8 mouse cellular contexts compared by ENCODE assay signal in genomic region chr8:11311681-11312348, GRCm38 (mm10). TPM values are rescaled to one million over a fixed set of nuclear protein-coding genes. Genes with fewer than 3 reads are reported as not detected.
DNase-seq lines count a peak whose midpoint lies in the region; ATAC-seq and TF ChIP-seq lines count a peak whose summit lies in the region.

No protein-coding gene starts in this region.

- DNase-seq in testis, postnatal 14 days (ENCODE audit: low spot score) = no peak
- peak; percentile 79 to 82 for DNase-seq in heart, postnatal 10 days
- DNase-seq in kidney, postnatal 25 days = peak; percentile 75 to 83
- DNase-seq in mesoderm, embryonic 11.5 days (ENCODE audit: low read depth, low spot score) = peak; percentile 27
- no peak for DNase-seq in spleen, adult 12 weeks (ENCODE audit: low spot score)

- intact Hi-C loops in heart, postnatal 10 days (cut with DNase I) = loop anchor here (1.0 to 5.0 kb wide), 2 partner anchors 35 to 70 kb away; no protein-coding TSS in a partner anchor

- H3K4me2 ChIP-seq in forebrain, embryonic 13.5 days = peak overlapping the region; percentile 96
- H3K4me2 ChIP-seq in stomach, embryonic 15.5 days = peak overlapping the region; percentile 72

- no peak for TF ChIP-seq CTCF in testis, adult 2 months (IDR thresholded peaks at IDR 0.05; ENCODE audit: control insufficient read depth, insufficient read depth, insufficient replicate concordance, low read depth, low read length)

- TF ChIP-seq POLR2A in testis, adult 2 months (IDR thresholded peaks at IDR 0.05; ENCODE audit: control insufficient read depth, low read depth, low read length) = no peak

- WGBS in forebrain, embryonic 13.5 days = 3% methylated on average over 34 of the region's 34 CpGs
- 2% methylated on average over 34 of the region's 34 CpGs for WGBS in stomach, embryonic 15.5 days

- H3K27me3 ChIP-seq in testis, adult 2 months (ENCODE audit: control insufficient read depth, insufficient read depth, low read length) = no peaks in the 10 kb centered on the region
- H3K27me3 ChIP-seq in forebrain, embryonic 13.5 days = peaks cover 71% of the 10 kb centered on the region
- H3K27me3 ChIP-seq in stomach, embryonic 15.5 days (replicated peaks) = no peaks in the 10 kb centered on the region

- peak overlapping the region; percentile 52 for H3K4me3 ChIP-seq in testis, adult 2 months (ENCODE audit: control insufficient read depth, low read depth, low read length)
- peak overlapping the region; percentile 64 for H3K4me3 ChIP-seq in forebrain, embryonic 13.5 days
- peak overlapping the region; percentile 57 for H3K4me3 ChIP-seq in stomach, embryonic 15.5 days (replicated peaks)

- H3K4me1 ChIP-seq in testis, adult 2 months (ENCODE audit: control insufficient read depth, insufficient read depth, low read length) = peaks cover 13% of the 10 kb centered on the region
- H3K4me1 ChIP-seq in forebrain, embryonic 13.5 days = peaks cover 24% of the 10 kb centered on the region
- H3K4me1 ChIP-seq in stomach, embryonic 15.5 days = peaks cover 20% of the 10 kb centered on the region

- ATAC-seq in forebrain, embryonic 13.5 days = peak; percentile 43
- ATAC-seq in stomach, embryonic 15.5 days (ENCODE audit: insufficient read depth, low FRiP score, low read depth) = no peak; the same call in 1 of the 2 replicates

- H3K9me3 ChIP-seq in forebrain, embryonic 13.5 days (replicated peaks) = no peaks in the 10 kb centered on the region
- H3K9me3 ChIP-seq in stomach, embryonic 15.5 days = no peaks in the 10 kb centered on the region

- H3K9ac ChIP-seq in forebrain, embryonic 13.5 days = peak overlapping the region; percentile 74
- H3K9ac ChIP-seq in stomach, embryonic 15.5 days = peak overlapping the region; percentile 80

- peak overlapping the region; percentile 5; the same call in 1 of the 2 replicates for H3K27ac ChIP-seq in testis, adult 2 months (ENCODE audit: control insufficient read depth, insufficient read depth, low read depth, low read length)
- no peak overlapping the region for H3K27ac ChIP-seq in forebrain, embryonic 13.5 days
- H3K27ac ChIP-seq in stomach, embryonic 15.5 days = peak overlapping the region; percentile 89

- H3K36me3 ChIP-seq in testis, adult 2 months (ENCODE audit: control insufficient read depth, insufficient read depth, low read length) = no peaks in the 10 kb centered on the region
- no peaks in the 10 kb centered on the region for H3K36me3 ChIP-seq in forebrain, embryonic 13.5 days (ENCODE audit: poor library complexity, severe bottlenecking)
- no peaks in the 10 kb centered on the region for H3K36me3 ChIP-seq in stomach, embryonic 15.5 days

RNA-seq across cellular contexts. Expression of gene Col4a2, which starts 0.8 kb away (rescaled TPM):
- polyA plus RNA-seq in testis, adult 2 months (2012; rRNA removed) = 8.4 and 9.0 TPM in 2 replicates
- 21.7 and 24.0 TPM in 2 replicates for polyA plus RNA-seq in forebrain, embryonic 13.5 days (2015; fragmentation: Nextera tagmentation; extraction: Ambion mirVana)
- total RNA-seq in heart, postnatal 10 days (2021) = 100 to 1,000 TPM; 697 to 713 TPM
- polyA plus RNA-seq in stomach, embryonic 15.5 days (2015; fragmentation: Nextera tagmentation; extraction: Ambion mirVana) = 72.1 and 81.2 TPM in 2 replicates

RNA-seq across cellular contexts. Expression of gene Col4a1, which starts 0.8 kb away (rescaled TPM):
- 17.8 and 18.8 TPM in 2 replicates for polyA plus RNA-seq in testis, adult 2 months (2012; rRNA removed)
- polyA plus RNA-seq in forebrain, embryonic 13.5 days (2015; fragmentation: Nextera tagmentation; extraction: Ambion mirVana) = 50.8 and 53.5 TPM in 2 replicates
- 1,000 to 10,000 TPM; 1,260 to 1,378 TPM for total RNA-seq in heart, postnatal 10 days (2021)
- 191 and 208 TPM in 2 replicates for polyA plus RNA-seq in stomach, embryonic 15.5 days (2015; fragmentation: Nextera tagmentation; extraction: Ambion mirVana)

Comparison
In these comparisons a context has a peak if more than half of its experiments do, and no peak if none do; other contexts are left out.
1. DNase-seq: peak in heart, postnatal 10 days (2 of 2), kidney, postnatal 25 days (2 of 2) and mesoderm, embryonic 11.5 days (single experiment); none in testis, postnatal 14 days (single experiment) and spleen, adult 12 weeks (single experiment).
2. Peak in every context shown above with its lines, with median percentiles within 50 percentile points of each other: H3K4me3 ChIP-seq.